Mouse (Mus musculus): ENCODE results near the gene Olfr743.
"Not testable (repeated sequence)": the region's sequence is repeated elsewhere in the genome, so short reads cannot be mapped to it uniquely, and the experiment has no call there.

The Olfr743 gene

DNA sequence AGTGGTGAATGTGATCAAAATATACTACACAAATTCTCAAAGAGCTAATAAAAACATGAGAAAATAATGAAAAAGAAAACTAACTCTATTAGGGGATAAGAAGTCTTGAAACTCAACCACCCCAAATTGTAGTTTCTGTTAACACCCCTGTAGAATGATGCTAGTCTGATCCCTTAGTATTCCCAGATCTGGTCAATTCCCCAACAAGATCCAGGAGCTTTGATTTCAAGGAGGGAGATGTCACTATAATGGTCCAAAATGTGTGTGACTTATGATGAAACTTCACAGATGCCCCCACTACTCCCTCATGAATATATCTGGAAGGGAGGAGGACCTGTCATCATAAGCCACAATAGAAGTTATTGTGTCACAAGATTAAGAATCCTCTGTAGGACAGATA lies at the start of gene Olfr743:
TSS of gene Olfr743 (plus strand) at position 301 of the 400 bp plus-strand sequence.
- DNase-seq: no peak

- no peak for DNase-seq
Measured at GRCm38 (mm10) chr14:50472438-50472837, 49.2 kb upstream of the Olfr743 start, which contains the start of gene Olfr741. TSS of gene Olfr741 (plus strand) at chr14:50472738.

DNA sequence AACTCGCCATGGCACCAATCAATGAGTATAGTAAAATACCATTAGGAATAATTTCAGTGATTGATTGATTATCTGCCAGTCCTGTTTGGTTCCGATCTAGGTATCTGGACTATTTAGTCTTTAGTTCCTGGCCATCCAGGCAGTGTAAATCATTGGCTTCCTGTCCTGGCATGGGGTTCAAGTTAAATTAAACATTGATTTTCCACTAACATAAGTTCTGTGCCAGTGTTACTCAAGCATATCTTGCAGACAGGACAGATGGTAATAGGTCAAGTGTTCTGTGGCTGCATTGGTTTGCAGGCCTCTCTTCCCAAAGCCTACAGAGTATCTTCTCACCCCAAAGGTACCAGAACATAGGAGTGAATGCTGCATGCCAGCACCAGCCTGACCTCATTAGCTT lies 43.2 kb upstream of the Olfr743 start:
- no peak for DNase-seq

GRCm38 (mm10) chr14:50503300-50503699 lies 18.3 kb upstream of the Olfr743 start, which contains the start of gene Olfr742:
TSS of gene Olfr742 (plus strand) at chr14:50503600.
- no peak for DNase-seq

DNA sequence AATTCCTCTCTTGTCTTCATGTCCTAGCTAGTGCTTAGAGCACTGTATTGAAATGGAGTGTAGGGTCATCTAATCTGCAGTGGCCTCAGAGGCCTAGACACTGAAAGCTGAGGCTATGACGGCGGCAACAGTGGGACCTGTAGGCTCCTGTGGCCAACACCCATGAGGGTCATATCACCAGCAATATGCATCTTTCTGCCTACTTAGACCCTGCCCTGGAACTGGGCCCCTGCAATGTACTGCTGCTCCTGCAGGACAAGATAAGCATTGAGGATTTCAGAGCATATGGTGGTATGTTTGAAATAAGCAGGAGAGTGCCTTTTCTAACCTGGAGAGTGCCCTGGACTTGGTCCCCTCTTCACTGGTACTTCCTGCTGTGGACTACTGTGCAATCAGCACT lies 31.1 kb downstream of the Olfr743 start:
- DNase-seq: no peak

GRCm38 (mm10) chr14:50573056-50573455 lies 51.4 kb downstream of the Olfr743 start:
- DNase-seq: not testable (repeated sequence)
